Comparison of ENCODE assay signal across 20 mouse cellular contexts in genomic region chr2:93372872-93373271, GRCm38 (mm10). TPM values are rescaled to one million over a fixed set of nuclear protein-coding genes. Genes with fewer than 3 reads are reported as not detected.
DNase-seq lines count a peak whose midpoint lies in the region; ATAC-seq and TF ChIP-seq lines count a peak whose summit lies in the region.
"Had no signal": no experiment of that assay in that cellular context is flagged by ENCODE, and none has a peak within 500 bp of the region (broad histone marks: within the 10 kb centered on the region; RNA-seq: fewer than 3 reads in every experiment).

No protein-coding gene starts in this region.

- peaks cover 3% of the 10 kb centered on the region; the same call in 1 of the 2 replicates for H3K9me3 ChIP-seq in forebrain, embryonic 10.5 days
- H3K9me3 ChIP-seq in forebrain, embryonic 15.5 days: no peaks in the 10 kb centered on the region
- H3K9me3 ChIP-seq in heart, embryonic 15.5 days (replicated peaks): no peaks in the 10 kb centered on the region
- H3K9me3 ChIP-seq in lung, embryonic 15.5 days: no peaks in the 10 kb centered on the region
- no peaks in the 10 kb centered on the region for H3K9me3 ChIP-seq in intestine, postnatal 0 days (ENCODE audit: control insufficient read depth)
- H3K9me3 ChIP-seq: embryonic facial prominence, embryonic 12.5 days; forebrain, embryonic 12.5 days; G1E; hindbrain, embryonic 12.5 days had no signal

- no peak for DNase-seq in forebrain, embryonic 10.5 days (ENCODE audit: extremely low spot score, low spot score)
- DNase-seq in heart, adult 9 months (ENCODE audit: low spot score in 2 of 2): no peak
- no peak for DNase-seq in lung, postnatal 14 days
- DNase-seq in cerebellum, postnatal 10 days: no peak
- DNase-seq: B cell, adult 2 months; cerebellum, adult 11 months; cerebellum, adult 8-10 months; forebrain, postnatal 0 days; gastrocnemius, postnatal 14 days; heart, postnatal 36 days; kidney, adult 2 months had no signal

- H3K4me3 ChIP-seq in forebrain, embryonic 10.5 days: no peak overlapping the region
- no peak overlapping the region for H3K4me3 ChIP-seq in forebrain, embryonic 15.5 days
- H3K4me3 ChIP-seq in heart, embryonic 15.5 days: no peak overlapping the region
- no peak overlapping the region for H3K4me3 ChIP-seq in lung, embryonic 15.5 days
- H3K4me3 ChIP-seq in intestine, postnatal 0 days (ENCODE audit: low read depth, low read length): no peak overlapping the region
- H3K4me3 ChIP-seq: embryonic facial prominence, embryonic 12.5 days; forebrain, embryonic 12.5 days; hindbrain, embryonic 12.5 days had no signal

- WGBS in forebrain, embryonic 10.5 days: 98% methylated on average over 10 of the region's 10 CpGs
- 97% methylated on average over 10 of the region's 10 CpGs for WGBS in forebrain, embryonic 15.5 days
- WGBS in heart, embryonic 15.5 days: 91% methylated on average over 10 of the region's 10 CpGs
- WGBS in lung, embryonic 15.5 days: 91% methylated on average over 10 of the region's 10 CpGs
- 71% methylated on average over 10 of the region's 10 CpGs for WGBS in intestine, postnatal 0 days

- no peaks in the 10 kb centered on the region for H3K36me3 ChIP-seq in forebrain, embryonic 10.5 days (replicated peaks)
- no peaks in the 10 kb centered on the region for H3K36me3 ChIP-seq in forebrain, embryonic 15.5 days
- no peaks in the 10 kb centered on the region for H3K36me3 ChIP-seq in heart, embryonic 15.5 days
- H3K36me3 ChIP-seq in lung, embryonic 15.5 days: no peaks in the 10 kb centered on the region
- no peaks in the 10 kb centered on the region for H3K36me3 ChIP-seq in intestine, postnatal 0 days (ENCODE audit: control insufficient read depth, insufficient read depth)
- H3K36me3 ChIP-seq: embryonic facial prominence, embryonic 12.5 days; forebrain, embryonic 12.5 days; G1E; hindbrain, embryonic 12.5 days had no signal

- H3K4me1 ChIP-seq in forebrain, embryonic 10.5 days: peaks cover 31% of the 10 kb centered on the region
- H3K4me1 ChIP-seq in forebrain, embryonic 15.5 days: peaks cover 12% of the 10 kb centered on the region
- peaks cover 5% of the 10 kb centered on the region; the same call in 1 of the 2 replicates for H3K4me1 ChIP-seq in heart, embryonic 15.5 days (replicated peaks)
- 0 out of 2 replicates have a peak, but pooled peaks cover 4% of the 10 kb centered on the region for H3K4me1 ChIP-seq in lung, embryonic 15.5 days
- H3K4me1 ChIP-seq in intestine, postnatal 0 days (replicated peaks; ENCODE audit: control insufficient read depth, insufficient read depth, low read length): no peaks in the 10 kb centered on the region

- H3K4me2 ChIP-seq in forebrain, embryonic 15.5 days (replicated peaks): no peak overlapping the region
- H3K4me2 ChIP-seq in heart, embryonic 15.5 days: no peak overlapping the region
- no peak overlapping the region for H3K4me2 ChIP-seq in lung, embryonic 15.5 days
- H3K4me2 ChIP-seq in intestine, postnatal 0 days (replicated peaks; ENCODE audit: low read depth): no peak overlapping the region
- H3K4me2 ChIP-seq: embryonic facial prominence, embryonic 12.5 days; forebrain, embryonic 12.5 days; hindbrain, embryonic 12.5 days had no signal

- H3K27me3 ChIP-seq in forebrain, embryonic 10.5 days (ENCODE audit: poor library complexity, severe bottlenecking): no peaks in the 10 kb centered on the region
- H3K27me3 ChIP-seq in forebrain, embryonic 15.5 days: no peaks in the 10 kb centered on the region
- no peaks in the 10 kb centered on the region for H3K27me3 ChIP-seq in heart, embryonic 15.5 days
- no peaks in the 10 kb centered on the region for H3K27me3 ChIP-seq in lung, embryonic 15.5 days
- H3K27me3 ChIP-seq in intestine, postnatal 0 days (replicated peaks; ENCODE audit: control insufficient read depth, insufficient read depth, low read length): no peaks in the 10 kb centered on the region
- H3K27me3 ChIP-seq: embryonic facial prominence, embryonic 12.5 days; forebrain, embryonic 12.5 days; hindbrain, embryonic 12.5 days had no signal

- no peak for TF ChIP-seq CTCF in intestine, postnatal 0 days (IDR thresholded peaks at IDR 0.05; ENCODE audit: low read depth)

- H3K27ac ChIP-seq in forebrain, embryonic 10.5 days: 0 out of 2 replicates have a peak overlapping the region, but pooled peaks have one; percentile 53
- H3K27ac ChIP-seq in forebrain, embryonic 15.5 days (replicated peaks): no peak overlapping the region
- peak overlapping the region; percentile 52; the same call in 1 of the 2 replicates for H3K27ac ChIP-seq in heart, embryonic 15.5 days
- H3K27ac ChIP-seq in lung, embryonic 15.5 days: 0 out of 2 replicates have a peak overlapping the region, but pooled peaks have one; percentile 35
- H3K27ac ChIP-seq in intestine, postnatal 0 days (ENCODE audit: low read depth, low read length): no peak overlapping the region
- H3K27ac ChIP-seq: embryonic facial prominence, embryonic 12.5 days; forebrain, embryonic 12.5 days; hindbrain, embryonic 12.5 days had no signal

- ATAC-seq in forebrain, embryonic 15.5 days (replicated peaks): no peak
- no peak for ATAC-seq in heart, embryonic 15.5 days (replicated peaks; ENCODE audit: insufficient number of reproducible peaks, insufficient read depth, low FRiP score, low read depth)
- ATAC-seq in lung, embryonic 15.5 days (ENCODE audit: borderline replicate concordance, extremely low read depth, low FRiP score, low TSS enrichment): no peak
- 0 out of 2 replicates have a peak, but pooled peaks have one; percentile 22 for ATAC-seq in intestine, postnatal 0 days
- ATAC-seq: CD4-positive, CD25-positive, alpha-beta regulatory T cell, adult 4 months; forebrain, postnatal 0 days had no signal

- H3K9ac ChIP-seq in forebrain, embryonic 15.5 days (replicated peaks): no peak overlapping the region
- no peak overlapping the region for H3K9ac ChIP-seq in heart, embryonic 15.5 days
- no peak overlapping the region for H3K9ac ChIP-seq in lung, embryonic 15.5 days
- H3K9ac ChIP-seq in intestine, postnatal 0 days (ENCODE audit: low read depth, low read length): no peak overlapping the region
- H3K9ac ChIP-seq: embryonic facial prominence, embryonic 12.5 days; forebrain, embryonic 12.5 days; forebrain, postnatal 0 days; hindbrain, embryonic 12.5 days had no signal

RNA-seq across cellular contexts. Expression of gene Tspan18, which starts 38.6 kb away (rescaled TPM):
- 30.1 and 31.4 TPM in 2 replicates for polyA plus RNA-seq in forebrain, embryonic 10.5 days (2016; fragmentation: Nextera tagmentation; extraction: Ambion mirVana)
- 16.5 and 16.9 TPM in 2 replicates for polyA plus RNA-seq in forebrain, embryonic 15.5 days (2015; fragmentation: Nextera tagmentation; extraction: Ambion mirVana)
- 31.7 and 39.6 TPM in 2 replicates for polyA plus RNA-seq in heart, embryonic 15.5 days (2015; fragmentation: Nextera tagmentation; extraction: Ambion mirVana)
- 25.4 and 29.0 TPM in 2 replicates for polyA plus RNA-seq in lung, embryonic 15.5 days (2015; fragmentation: Nextera tagmentation; extraction: Ambion mirVana)
- 12.2 and 18.0 TPM in 2 replicates for polyA plus RNA-seq in intestine, postnatal 0 days (2015; fragmentation: Nextera tagmentation; extraction: Ambion mirVana)

Comparison
In these comparisons a context has a peak if more than half of its experiments do, and no peak if none do; other contexts are left out.
1. H3K27ac ChIP-seq: peak in forebrain, embryonic 10.5 days (single experiment), heart, embryonic 15.5 days (single experiment) and lung, embryonic 15.5 days (single experiment); none in forebrain, embryonic 15.5 days (single experiment) and intestine, postnatal 0 days (single experiment).